Mouse (Mus musculus) cerebellum, adult 8-10 months (tissue): Measurements from ENCODE around the gene Hist1h4n.

ENCODE experiments used
- DNase-seq: peaks from one replicate; pipeline ENCODE4 v3.0.0; 2022

Gene Hist1h4n

GRCm38 (mm10) chr13:21790601-21791283 is 41.3 kb downstream of the Hist1h4n start:
- DNase-seq, result no peak

GRCm38 (mm10) chr13:21789925-21790324 is 42.1 kb downstream of the Hist1h4n start:
- DNase-seq, result no peak

- DNase-seq, result no peak
Measured at GRCm38 (mm10) chr13:21787760-21788593, 44.0 kb downstream of the Hist1h4n start.

- DNase-seq, result peak; percentile 93
Measured at GRCm38 (mm10) chr13:21786899-21787629, 44.9 kb downstream of the Hist1h4n start, which contains the start of the genes Hist1h2an and Hist1h2bp. Gene Hist1h2an (minus strand): TSS chr13:21787218. Gene Hist1h2bp (plus strand): TSS chr13:21787461.

- DNase-seq, result no peak
Measured at GRCm38 (mm10) chr13:21786189-21786898, 45.7 kb downstream of the Hist1h4n start.

- DNase-seq, result no peak
Measured at GRCm38 (mm10) chr13:21784311-21784710, 47.7 kb downstream of the Hist1h4n start.

- no peak for DNase-seq
Measured at GRCm38 (mm10) chr13:21783734-21784161, 48.2 kb downstream of the Hist1h4n start.

GRCm38 (mm10) chr13:21783255-21783617 is 48.8 kb downstream of the Hist1h4n start, which contains the start of gene Hist1h3i:
Gene Hist1h3i (minus strand): TSS chr13:21783370.
- peak; percentile 65 for DNase-seq

GRCm38 (mm10) chr13:21782361-21783254 is 49.4 kb downstream of the Hist1h4n start:
- DNase-seq, result peak; percentile 40
